Mouse (Mus musculus): ENCODE results near the gene Myh14.
A peak's percentile ranks its signal among the peaks of the same experiment; 100 is the strongest.
"Not testable (repeated sequence)": the region's sequence is repeated elsewhere in the genome, so short reads cannot be mapped to it uniquely, and the experiment has no call there.

Gene Myh14

GRCm38 (mm10) chr7:44670803-44671202, at the start of gene Myh14:
Gene Myh14 (minus strand): TSS chr7:44670843.
- TF ChIP-seq CTCF (conservative IDR thresholded peaks at IDR 0.05; ENCODE audit: low read length) (no peak), NANOG (IDR thresholded peaks at IDR 0.05; ENCODE audit: borderline replicate concordance, low read length) (no peak)
- H3K4me3 ChIP-seq (replicated peaks; ENCODE audit: low read length) = peak within 1 kb of the TSS; percentile 68
- H3K36me3 ChIP-seq (ENCODE audit: insufficient read depth, low read length) = no peaks in the 10 kb centered on the region
- no peaks in the 10 kb centered on the region for H3K9me3 ChIP-seq (ENCODE audit: low read length)
- H3K4me1 ChIP-seq (replicated peaks; ENCODE audit: low read depth, low read length) = peaks cover 41% of the 10 kb centered on the region
- no peaks in the 10 kb centered on the region for H3K27me3 ChIP-seq (ENCODE audit: insufficient read depth, low read length)

- H3K36me3 ChIP-seq (ENCODE audit: insufficient read depth, low read length) = no peaks in the 10 kb centered on the region
- 0 out of 2 replicates have a peak overlapping the region, but pooled peaks have one; percentile 17 for H3K4me3 ChIP-seq (replicated peaks; ENCODE audit: low read length)
- no peaks in the 10 kb centered on the region for H3K9me3 ChIP-seq (ENCODE audit: low read length)
- TF ChIP-seq CTCF (conservative IDR thresholded peaks at IDR 0.05; ENCODE audit: low read length) (peak; percentile 38; the same call in 1 of the 2 replicates), POU5F1 (IDR thresholded peaks at IDR 0.05; ENCODE audit: borderline replicate concordance, low read length) (no peak), NANOG (IDR thresholded peaks at IDR 0.05; ENCODE audit: borderline replicate concordance, low read length) (no peak)
- peaks cover 68% of the 10 kb centered on the region for H3K4me1 ChIP-seq (replicated peaks; ENCODE audit: low read depth, low read length)
- H3K27me3 ChIP-seq (ENCODE audit: insufficient read depth, low read length) = no peaks in the 10 kb centered on the region
These were observed 39.2 kb upstream of the Myh14 start for GRCm38 (mm10) chr7:44709881-44710280.

GRCm38 (mm10) chr7:44708574-44708973, 37.9 kb upstream of the Myh14 start, which contains the start of gene Izumo2:
Gene Izumo2 (plus strand): TSS chr7:44708742.
- no peak for TF ChIP-seq POU5F1 (IDR thresholded peaks at IDR 0.05; ENCODE audit: borderline replicate concordance, low read length)
- TF ChIP-seq NANOG (IDR thresholded peaks at IDR 0.05; ENCODE audit: borderline replicate concordance, low read length) = no peak
- no peak for TF ChIP-seq CTCF (conservative IDR thresholded peaks at IDR 0.05; ENCODE audit: low read length)
- Histone ChIP-seq H3K36me3 (ENCODE audit: insufficient read depth, low read length) (no peaks in the 10 kb centered on the region), H3K9me3 (ENCODE audit: low read length) (no peaks in the 10 kb centered on the region), H3K4me3 (replicated peaks; ENCODE audit: low read length) (peak within 1 kb of the TSS; percentile 62), H3K4me1 (replicated peaks; ENCODE audit: low read depth, low read length) (peaks cover 61% of the 10 kb centered on the region), H3K27me3 (ENCODE audit: insufficient read depth, low read length) (no peaks in the 10 kb centered on the region)

- H3K27me3 ChIP-seq (ENCODE audit: insufficient read depth, low read length); H3K36me3 ChIP-seq (ENCODE audit: insufficient read depth, low read length); H3K9me3 ChIP-seq (ENCODE audit: low read length); H3K4me3 ChIP-seq (replicated peaks; ENCODE audit: low read length): not testable (repeated sequence)
- peaks cover 65% of the 10 kb centered on the region for H3K4me1 ChIP-seq (replicated peaks; ENCODE audit: low read depth, low read length)
These were observed 37.5 kb upstream of the Myh14 start for GRCm38 (mm10) chr7:44708093-44708492.

- Histone ChIP-seq H3K27me3 (ENCODE audit: insufficient read depth, low read length) (no peaks in the 10 kb centered on the region), H3K36me3 (ENCODE audit: insufficient read depth, low read length) (no peaks in the 10 kb centered on the region), H3K4me3 (replicated peaks; ENCODE audit: low read length) (no peak overlapping the region), H3K4me1 (replicated peaks; ENCODE audit: low read depth, low read length) (peaks cover 64% of the 10 kb centered on the region), H3K9me3 (ENCODE audit: low read length) (no peaks in the 10 kb centered on the region)
- TF ChIP-seq NANOG (IDR thresholded peaks at IDR 0.05; ENCODE audit: borderline replicate concordance, low read length) (no peak), CTCF (conservative IDR thresholded peaks at IDR 0.05; ENCODE audit: low read length) (no peak)
These were observed 36.6 kb upstream of the Myh14 start for GRCm38 (mm10) chr7:44707169-44707675.

- no peaks in the 10 kb centered on the region for H3K36me3 ChIP-seq (ENCODE audit: insufficient read depth, low read length)
- peaks cover 65% of the 10 kb centered on the region for H3K4me1 ChIP-seq (replicated peaks; ENCODE audit: low read depth, low read length)
- H3K27me3 ChIP-seq (ENCODE audit: insufficient read depth, low read length) = no peaks in the 10 kb centered on the region
- no peak overlapping the region for H3K4me3 ChIP-seq (replicated peaks; ENCODE audit: low read length)
- TF ChIP-seq CTCF (conservative IDR thresholded peaks at IDR 0.05; ENCODE audit: low read length) (peak; percentile 39), POU5F1 (IDR thresholded peaks at IDR 0.05; ENCODE audit: borderline replicate concordance, low read length) (no peak), NANOG (IDR thresholded peaks at IDR 0.05; ENCODE audit: borderline replicate concordance, low read length) (no peak)
- H3K9me3 ChIP-seq (ENCODE audit: low read length) = no peaks in the 10 kb centered on the region
These were observed 35.7 kb upstream of the Myh14 start for GRCm38 (mm10) chr7:44706322-44706721.

- H3K9me3 ChIP-seq (ENCODE audit: low read length) = no peaks in the 10 kb centered on the region
- no peaks in the 10 kb centered on the region for H3K27me3 ChIP-seq (ENCODE audit: insufficient read depth, low read length)
- H3K4me1 ChIP-seq (replicated peaks; ENCODE audit: low read depth, low read length) = peaks cover 63% of the 10 kb centered on the region
- peak overlapping the region; percentile 76 for H3K4me3 ChIP-seq (replicated peaks; ENCODE audit: low read length)
- TF ChIP-seq NANOG (IDR thresholded peaks at IDR 0.05; ENCODE audit: borderline replicate concordance, low read length) = no peak
- TF ChIP-seq POU5F1 (IDR thresholded peaks at IDR 0.05; ENCODE audit: borderline replicate concordance, low read length) = no peak
- peak; percentile 17; the same call in 1 of the 2 replicates for TF ChIP-seq CTCF (conservative IDR thresholded peaks at IDR 0.05; ENCODE audit: low read length)
- no peaks in the 10 kb centered on the region for H3K36me3 ChIP-seq (ENCODE audit: insufficient read depth, low read length)
These were observed 34.4 kb upstream of the Myh14 start for GRCm38 (mm10) chr7:44705086-44705485.

GRCm38 (mm10) chr7:44704363-44704762, 33.7 kb upstream of the Myh14 start:
- Histone ChIP-seq H3K9me3 (ENCODE audit: low read length) (no peaks in the 10 kb centered on the region), H3K27me3 (ENCODE audit: insufficient read depth, low read length) (no peaks in the 10 kb centered on the region), H3K4me3 (replicated peaks; ENCODE audit: low read length) (peak overlapping the region; percentile 76), H3K4me1 (replicated peaks; ENCODE audit: low read depth, low read length) (peaks cover 57% of the 10 kb centered on the region), H3K36me3 (ENCODE audit: insufficient read depth, low read length) (no peaks in the 10 kb centered on the region)
- peak; percentile 99 for TF ChIP-seq CTCF (conservative IDR thresholded peaks at IDR 0.05; ENCODE audit: low read length)
- TF ChIP-seq NANOG (IDR thresholded peaks at IDR 0.05; ENCODE audit: borderline replicate concordance, low read length) = no peak

- TF ChIP-seq CTCF (conservative IDR thresholded peaks at IDR 0.05; ENCODE audit: low read length) = no peak
- TF ChIP-seq NANOG (IDR thresholded peaks at IDR 0.05; ENCODE audit: borderline replicate concordance, low read length) = no peak
- TF ChIP-seq POU5F1 (IDR thresholded peaks at IDR 0.05; ENCODE audit: borderline replicate concordance, low read length) = no peak
- Histone ChIP-seq H3K4me3 (replicated peaks; ENCODE audit: low read length) (peak overlapping the region; percentile 68), H3K27me3 (ENCODE audit: insufficient read depth, low read length) (no peaks in the 10 kb centered on the region), H3K9me3 (ENCODE audit: low read length) (no peaks in the 10 kb centered on the region), H3K36me3 (ENCODE audit: insufficient read depth, low read length) (no peaks in the 10 kb centered on the region), H3K4me1 (replicated peaks; ENCODE audit: low read depth, low read length) (peaks cover 50% of the 10 kb centered on the region)
These were observed 32.3 kb upstream of the Myh14 start for GRCm38 (mm10) chr7:44702985-44703384.

Data from E14TG2a.4 (cell line).